Mouse (Mus musculus): ENCODE results near the gene Dntt. TPM values are rescaled to one million over a fixed set of nuclear protein-coding genes. Genes with fewer than 3 reads are reported as not detected.

Gene Dntt
- polyA plus RNA-seq, 1 experiment from 2014 or later = not detected

- Histone ChIP-seq H3K4me2 (replicated peaks; ENCODE audit: low read depth) (no peak overlapping the region), H3K36me3 (ENCODE audit: control insufficient read depth, insufficient read depth, low read length) (no peaks in the 10 kb centered on the region), H3K4me1 (replicated peaks; ENCODE audit: control insufficient read depth, insufficient read depth) (no peaks in the 10 kb centered on the region), H3K4me3 (ENCODE audit: low read depth, low read length) (no peak overlapping the region), H3K9ac (ENCODE audit: low read length) (no peak overlapping the region), H3K27me3 (ENCODE audit: control insufficient read depth, insufficient read depth, low read length) (no peaks in the 10 kb centered on the region), H3K27ac (replicated peaks) (no peak overlapping the region), H3K9me3 (ENCODE audit: control insufficient read depth, low read length) (no peaks in the 10 kb centered on the region)
- DNase-seq (ENCODE audit: low spot score) = no peak
- TF ChIP-seq CTCF (IDR thresholded peaks at IDR 0.05; ENCODE audit: low read depth) (no peak), EP300 (optimal IDR thresholded peaks at IDR 0.05) (no peak)
- no peak for ATAC-seq (ENCODE audit: low FRiP score, low TSS enrichment)
- WGBS = 40% methylated on average over 4 of the region's 4 CpGs
Observed at GRCm38 (mm10) chr19:41006621-41007020, 22.5 kb upstream of the Dntt start.

DNA sequence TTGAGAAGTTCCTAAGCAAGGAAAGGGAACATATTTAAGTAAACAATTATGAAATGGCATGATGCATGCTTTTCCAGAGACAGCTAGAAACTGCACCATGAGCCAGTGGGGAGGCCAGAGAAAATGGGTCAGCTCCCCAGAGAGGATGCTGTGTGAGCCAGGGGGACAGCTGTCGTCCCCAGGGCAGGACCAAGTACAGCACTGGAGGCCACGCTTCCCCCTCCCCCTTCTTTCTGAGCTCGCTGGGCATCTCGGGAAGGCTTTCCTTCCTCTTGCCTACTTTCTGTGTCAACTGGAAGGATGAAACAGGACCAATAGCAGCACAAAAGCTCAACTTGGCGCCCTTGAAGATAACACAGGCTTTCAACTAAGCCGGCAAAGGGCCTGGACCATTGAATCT is 21.7 kb upstream of the Dntt start:
- DNase-seq (ENCODE audit: low spot score) = no peak
- ATAC-seq (ENCODE audit: low FRiP score, low TSS enrichment) = no peak
- Histone ChIP-seq H3K4me1 (replicated peaks; ENCODE audit: control insufficient read depth, insufficient read depth) (no peaks in the 10 kb centered on the region), H3K9ac (ENCODE audit: low read length) (no peak overlapping the region), H3K36me3 (ENCODE audit: control insufficient read depth, insufficient read depth, low read length) (no peaks in the 10 kb centered on the region), H3K9me3 (ENCODE audit: control insufficient read depth, low read length) (no peaks in the 10 kb centered on the region), H3K4me2 (replicated peaks; ENCODE audit: low read depth) (no peak overlapping the region), H3K4me3 (ENCODE audit: low read depth, low read length) (no peak overlapping the region), H3K27ac (replicated peaks) (no peak overlapping the region), H3K27me3 (ENCODE audit: control insufficient read depth, insufficient read depth, low read length) (no peaks in the 10 kb centered on the region)
- TF ChIP-seq EP300 (optimal IDR thresholded peaks at IDR 0.05) = no peak
- no peak for TF ChIP-seq CTCF (IDR thresholded peaks at IDR 0.05; ENCODE audit: low read depth)
- 37% methylated on average over 6 of the region's 6 CpGs for WGBS

GRCm38 (mm10) chr19:41007733-41008132 is 21.3 kb upstream of the Dntt start:
- Histone ChIP-seq H3K4me3 (ENCODE audit: low read depth, low read length) (no peak overlapping the region), H3K27me3 (ENCODE audit: control insufficient read depth, insufficient read depth, low read length) (no peaks in the 10 kb centered on the region), H3K36me3 (ENCODE audit: control insufficient read depth, insufficient read depth, low read length) (no peaks in the 10 kb centered on the region), H3K9ac (ENCODE audit: low read length) (no peak overlapping the region), H3K4me2 (replicated peaks; ENCODE audit: low read depth) (no peak overlapping the region), H3K9me3 (ENCODE audit: control insufficient read depth, low read length) (no peaks in the 10 kb centered on the region), H3K4me1 (replicated peaks; ENCODE audit: control insufficient read depth, insufficient read depth) (no peaks in the 10 kb centered on the region), H3K27ac (replicated peaks) (no peak overlapping the region)
- WGBS = 80% methylated on average over 4 of the region's 4 CpGs
- TF ChIP-seq EP300 (optimal IDR thresholded peaks at IDR 0.05) = no peak
- ATAC-seq (ENCODE audit: low FRiP score, low TSS enrichment) (no peak), DNase-seq (ENCODE audit: low spot score) (no peak)

DNA sequence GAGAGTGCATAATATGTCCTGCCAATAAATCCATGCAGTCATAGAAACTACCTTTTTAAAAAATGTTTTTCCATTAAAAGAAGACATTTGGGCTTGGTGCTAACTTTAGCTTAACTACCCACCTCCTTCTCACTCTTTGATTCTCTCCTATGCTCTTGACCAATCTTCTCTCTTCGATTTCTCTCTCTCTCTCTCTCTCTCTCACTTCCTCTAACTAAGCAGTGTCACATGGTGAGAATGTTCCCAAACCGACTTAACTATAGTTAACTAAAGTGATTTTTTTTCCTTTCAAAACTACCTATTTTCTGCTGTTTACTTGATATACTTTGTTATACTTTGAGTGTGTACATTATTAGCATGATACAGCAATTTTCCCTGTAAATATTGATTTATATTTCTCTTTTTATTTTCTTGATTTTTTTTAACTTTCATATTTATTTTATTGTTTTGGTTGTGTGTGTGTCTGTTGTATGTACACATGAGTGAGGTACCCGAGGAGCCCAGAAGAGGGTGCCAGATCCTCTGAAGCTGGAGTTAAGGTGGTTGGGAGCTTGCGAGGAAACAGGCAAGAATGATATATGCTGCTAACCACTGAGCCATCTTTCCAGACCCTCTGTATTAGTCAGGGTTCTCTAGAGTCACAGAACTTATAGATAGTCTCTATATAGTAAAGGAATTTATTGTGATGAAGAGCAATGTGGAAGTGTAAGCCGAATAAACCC is 20.2 kb upstream of the Dntt start:
- Histone ChIP-seq H3K9me3 (ENCODE audit: control insufficient read depth, low read length) (no peaks in the 10 kb centered on the region), H3K27ac (replicated peaks) (no peak overlapping the region), H3K36me3 (ENCODE audit: control insufficient read depth, insufficient read depth, low read length) (no peaks in the 10 kb centered on the region), H3K4me3 (ENCODE audit: low read depth, low read length) (no peak overlapping the region), H3K4me2 (replicated peaks; ENCODE audit: low read depth) (no peak overlapping the region), H3K9ac (ENCODE audit: low read length) (no peak overlapping the region), H3K27me3 (ENCODE audit: control insufficient read depth, insufficient read depth, low read length) (no peaks in the 10 kb centered on the region), H3K4me1 (replicated peaks; ENCODE audit: control insufficient read depth, insufficient read depth) (no peaks in the 10 kb centered on the region)
- DNase-seq (ENCODE audit: low spot score) (no peak), ATAC-seq (ENCODE audit: low FRiP score, low TSS enrichment) (no peak)
- TF ChIP-seq EP300 (optimal IDR thresholded peaks at IDR 0.05) (no peak), CTCF (IDR thresholded peaks at IDR 0.05; ENCODE audit: low read depth) (0 out of 2 replicates have a peak, but pooled peaks have one; percentile 7)
- WGBS = 92% methylated on average over 5 of the region's 5 CpGs

- TF ChIP-seq EP300 (optimal IDR thresholded peaks at IDR 0.05) (no peak), CTCF (IDR thresholded peaks at IDR 0.05; ENCODE audit: low read depth) (no peak)
- WGBS = 22% methylated on average over 5 of the region's 5 CpGs
- Histone ChIP-seq H3K9me3 (ENCODE audit: control insufficient read depth, low read length) (no peaks in the 10 kb centered on the region), H3K4me3 (ENCODE audit: low read depth, low read length) (no peak overlapping the region), H3K27me3 (ENCODE audit: control insufficient read depth, insufficient read depth, low read length) (no peaks in the 10 kb centered on the region), H3K4me2 (replicated peaks; ENCODE audit: low read depth) (no peak overlapping the region), H3K27ac (replicated peaks) (no peak overlapping the region), H3K4me1 (replicated peaks; ENCODE audit: control insufficient read depth, insufficient read depth) (no peaks in the 10 kb centered on the region), H3K9ac (ENCODE audit: low read length) (no peak overlapping the region), H3K36me3 (ENCODE audit: control insufficient read depth, insufficient read depth, low read length) (no peaks in the 10 kb centered on the region)
- no peak for ATAC-seq (ENCODE audit: low FRiP score, low TSS enrichment)
- peak; percentile 46 for DNase-seq (ENCODE audit: low spot score)
Observed at GRCm38 (mm10) chr19:41011676-41012075, 17.4 kb upstream of the Dntt start.

GRCm38 (mm10) chr19:41013591-41013990 is 15.5 kb upstream of the Dntt start:
- H3K27ac ChIP-seq (replicated peaks) = no peak overlapping the region
- H3K36me3 ChIP-seq (ENCODE audit: control insufficient read depth, insufficient read depth, low read length) = no peaks in the 10 kb centered on the region
- H3K9ac ChIP-seq (ENCODE audit: low read length) = no peak overlapping the region
- H3K27me3 ChIP-seq (ENCODE audit: control insufficient read depth, insufficient read depth, low read length) = no peaks in the 10 kb centered on the region
- ATAC-seq (ENCODE audit: low FRiP score, low TSS enrichment) (peak; percentile 64), DNase-seq (ENCODE audit: low spot score) (peak; percentile 46)
- H3K4me3 ChIP-seq (ENCODE audit: low read depth, low read length) = no peak overlapping the region
- no peak overlapping the region for H3K4me2 ChIP-seq (replicated peaks; ENCODE audit: low read depth)
- no peaks in the 10 kb centered on the region for H3K4me1 ChIP-seq (replicated peaks; ENCODE audit: control insufficient read depth, insufficient read depth)
- 8% methylated on average over 5 of the region's 5 CpGs for WGBS
- H3K9me3 ChIP-seq (ENCODE audit: control insufficient read depth, low read length) = no peaks in the 10 kb centered on the region
- TF ChIP-seq CTCF (IDR thresholded peaks at IDR 0.05; ENCODE audit: low read depth) = no peak
- no peak for TF ChIP-seq EP300 (optimal IDR thresholded peaks at IDR 0.05)
